Mouse (Mus musculus): ENCODE results near the gene Pacrg. TPM values are rescaled to one million over a fixed set of nuclear protein-coding genes. Genes with fewer than 3 reads are reported as not detected.

The Pacrg gene
- total and polyA plus RNA-seq, 3 experiments = 0.11 TPM; not detected in 2

DNA sequence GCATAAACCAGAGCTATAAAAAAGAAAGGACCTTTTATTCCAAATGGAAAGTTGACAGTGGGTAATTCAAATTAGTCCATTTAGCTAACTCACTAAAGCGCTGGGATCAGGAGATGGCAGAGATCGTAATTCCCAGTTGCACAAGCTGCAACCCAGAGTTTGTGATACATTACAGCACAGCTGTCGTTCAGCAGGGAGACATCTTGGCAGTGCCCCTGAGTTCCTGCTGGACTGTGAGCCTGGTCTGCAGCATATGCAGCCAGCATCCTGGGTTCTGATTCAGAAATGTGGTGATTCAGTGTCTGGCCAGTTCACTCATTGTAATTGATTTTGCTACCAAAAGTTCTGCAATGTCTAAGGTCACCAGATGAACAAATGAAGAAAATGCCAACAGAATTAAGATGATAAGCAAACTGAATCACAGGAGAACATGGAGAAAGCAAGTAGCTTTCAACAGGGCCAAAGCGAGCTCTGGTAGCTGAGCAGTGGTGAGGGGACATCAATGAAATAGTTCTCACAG lies 55.6 kb downstream of the Pacrg start:
- Histone ChIP-seq H3K36me3 (replicated peaks) (no peaks in the 10 kb centered on the region), H3K4me1 (ENCODE audit: insufficient read depth, low read depth, low read length) (no peaks in the 10 kb centered on the region), H3K9me3 (replicated peaks) (no peaks in the 10 kb centered on the region), H3K4me3 (ENCODE audit: low read depth, low read length) (no peak overlapping the region), H3K27me3 (ENCODE audit: insufficient read depth, low read length) (peaks cover 9% of the 10 kb centered on the region)
- DNase-seq (ENCODE audit: low spot score) (no peak), ATAC-seq (ENCODE audit: extremely low read depth, insufficient number of reproducible peaks, low FRiP score, poor library complexity, severe bottlenecking) (no peak)
- TF ChIP-seq GATA1 (IDR thresholded peaks at IDR 0.05; ENCODE audit: borderline replicate concordance, low read length) = no peak
- TF ChIP-seq POLR2AphosphoS5 (IDR thresholded peaks at IDR 0.05; ENCODE audit: insufficient replicate concordance, low read depth, low read length) = no peak
- no peak for TF ChIP-seq CTCF (IDR thresholded peaks at IDR 0.05; ENCODE audit: low read depth, low read length)
- no peak for TF ChIP-seq TAL1 (conservative IDR thresholded peaks at IDR 0.05; ENCODE audit: low read depth, low read length)
- TF ChIP-seq GATA2 (IDR thresholded peaks at IDR 0.05; ENCODE audit: borderline replicate concordance, low read depth, low read length) = no peak

DNA sequence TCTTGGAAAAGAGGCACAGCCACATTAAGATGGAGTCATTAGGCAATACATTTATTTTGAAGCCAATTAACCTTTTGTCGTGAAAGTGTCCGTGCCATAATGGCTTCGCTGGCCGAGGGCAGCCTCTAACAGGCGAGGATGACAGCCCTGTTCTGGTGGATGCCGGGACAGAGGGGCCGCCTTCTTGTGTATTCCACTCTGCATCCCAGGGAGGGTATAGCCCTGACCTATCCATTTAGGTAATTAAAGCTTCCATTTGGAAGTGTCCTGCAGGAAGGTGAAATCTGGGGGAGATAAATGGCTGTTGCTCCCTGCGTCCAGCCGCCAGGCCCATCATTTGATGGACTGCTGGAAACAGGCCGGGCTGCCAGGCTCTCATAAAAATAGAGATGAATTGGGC lies 63.6 kb downstream of the Pacrg start:
- H3K4me3 ChIP-seq (ENCODE audit: low read depth, low read length) = no peak overlapping the region
- H3K27me3 ChIP-seq (ENCODE audit: insufficient read depth, low read length) = peaks cover 9% of the 10 kb centered on the region
- no peaks in the 10 kb centered on the region for H3K9me3 ChIP-seq (replicated peaks)
- no peaks in the 10 kb centered on the region for H3K36me3 ChIP-seq (replicated peaks)
- no peaks in the 10 kb centered on the region for H3K4me1 ChIP-seq (ENCODE audit: insufficient read depth, low read depth, low read length)
- ATAC-seq (ENCODE audit: extremely low read depth, insufficient number of reproducible peaks, low FRiP score, poor library complexity, severe bottlenecking) (no peak), DNase-seq (ENCODE audit: low spot score) (no peak)
- TF ChIP-seq GATA2 (IDR thresholded peaks at IDR 0.05; ENCODE audit: borderline replicate concordance, low read depth, low read length) (no peak), TAL1 (conservative IDR thresholded peaks at IDR 0.05; ENCODE audit: low read depth, low read length) (no peak), POLR2AphosphoS5 (IDR thresholded peaks at IDR 0.05; ENCODE audit: insufficient replicate concordance, low read depth, low read length) (no peak), CTCF (IDR thresholded peaks at IDR 0.05; ENCODE audit: low read depth, low read length) (no peak), GATA1 (IDR thresholded peaks at IDR 0.05; ENCODE audit: borderline replicate concordance, low read length) (no peak)

DNA sequence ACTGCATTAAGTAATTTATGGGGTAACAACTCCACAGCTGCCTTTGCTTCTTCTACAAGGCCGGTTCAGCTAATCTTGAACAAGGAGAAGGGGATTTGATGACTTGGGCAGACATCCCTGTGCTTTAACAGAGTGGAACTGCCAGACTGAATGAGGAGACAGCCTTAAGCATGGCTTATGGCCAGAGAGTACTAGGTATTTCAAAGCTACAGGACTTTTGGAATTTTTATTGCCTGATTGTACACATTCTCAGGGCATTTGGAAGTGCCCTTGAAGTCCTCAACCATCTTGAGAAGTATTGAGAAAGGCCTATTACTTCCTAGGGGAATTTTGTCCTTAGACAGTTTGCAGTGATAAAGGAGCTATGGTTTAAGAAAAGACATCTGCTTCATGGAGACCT lies 65.6 kb downstream of the Pacrg start:
- Histone ChIP-seq H3K4me3 (ENCODE audit: low read depth, low read length) (no peak overlapping the region), H3K36me3 (replicated peaks) (no peaks in the 10 kb centered on the region), H3K9me3 (replicated peaks) (no peaks in the 10 kb centered on the region), H3K4me1 (ENCODE audit: insufficient read depth, low read depth, low read length) (no peaks in the 10 kb centered on the region), H3K27me3 (ENCODE audit: insufficient read depth, low read length) (peaks cover 10% of the 10 kb centered on the region)
- no peak for TF ChIP-seq CTCF (IDR thresholded peaks at IDR 0.05; ENCODE audit: low read depth, low read length)
- TF ChIP-seq TAL1 (conservative IDR thresholded peaks at IDR 0.05; ENCODE audit: low read depth, low read length) = no peak
- TF ChIP-seq GATA2 (IDR thresholded peaks at IDR 0.05; ENCODE audit: borderline replicate concordance, low read depth, low read length) = no peak
- TF ChIP-seq POLR2AphosphoS5 (IDR thresholded peaks at IDR 0.05; ENCODE audit: insufficient replicate concordance, low read depth, low read length) = no peak
- no peak for TF ChIP-seq GATA1 (IDR thresholded peaks at IDR 0.05; ENCODE audit: borderline replicate concordance, low read length)
- ATAC-seq (ENCODE audit: extremely low read depth, insufficient number of reproducible peaks, low FRiP score, poor library complexity, severe bottlenecking) (no peak), DNase-seq (ENCODE audit: low spot score) (no peak)

DNA sequence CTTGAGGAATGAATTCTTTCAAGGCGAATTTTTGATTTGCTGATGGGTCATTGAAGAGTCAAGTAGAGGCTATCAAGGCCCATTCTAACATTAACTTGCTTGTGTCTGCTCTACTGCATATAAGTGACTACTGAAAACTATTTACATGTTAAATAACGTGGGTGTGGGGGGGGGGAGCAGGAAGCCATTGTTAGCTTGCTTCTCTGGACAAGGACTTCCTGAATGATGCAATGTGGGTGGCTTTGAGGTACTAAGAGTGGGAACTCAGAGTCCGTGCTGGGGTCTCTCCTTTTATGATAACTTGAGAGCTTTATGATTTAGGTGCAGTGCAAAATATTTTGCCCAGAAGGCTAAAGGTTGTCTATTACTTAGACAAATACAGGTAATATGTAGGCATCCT lies 67.9 kb downstream of the Pacrg start:
- Histone ChIP-seq H3K4me1 (ENCODE audit: insufficient read depth, low read depth, low read length) (no peaks in the 10 kb centered on the region), H3K9me3 (replicated peaks) (no peaks in the 10 kb centered on the region), H3K27me3 (ENCODE audit: insufficient read depth, low read length) (peaks cover 8% of the 10 kb centered on the region), H3K4me3 (ENCODE audit: low read depth, low read length) (no peak overlapping the region), H3K36me3 (replicated peaks) (no peaks in the 10 kb centered on the region)
- DNase-seq (ENCODE audit: low spot score) (no peak), ATAC-seq (ENCODE audit: extremely low read depth, insufficient number of reproducible peaks, low FRiP score, poor library complexity, severe bottlenecking) (no peak)
- no peak for TF ChIP-seq TAL1 (conservative IDR thresholded peaks at IDR 0.05; ENCODE audit: low read depth, low read length)
- no peak for TF ChIP-seq CTCF (IDR thresholded peaks at IDR 0.05; ENCODE audit: low read depth, low read length)
- no peak for TF ChIP-seq GATA1 (IDR thresholded peaks at IDR 0.05; ENCODE audit: borderline replicate concordance, low read length)
- TF ChIP-seq POLR2AphosphoS5 (IDR thresholded peaks at IDR 0.05; ENCODE audit: insufficient replicate concordance, low read depth, low read length) = no peak
- no peak for TF ChIP-seq GATA2 (IDR thresholded peaks at IDR 0.05; ENCODE audit: borderline replicate concordance, low read depth, low read length)

DNA sequence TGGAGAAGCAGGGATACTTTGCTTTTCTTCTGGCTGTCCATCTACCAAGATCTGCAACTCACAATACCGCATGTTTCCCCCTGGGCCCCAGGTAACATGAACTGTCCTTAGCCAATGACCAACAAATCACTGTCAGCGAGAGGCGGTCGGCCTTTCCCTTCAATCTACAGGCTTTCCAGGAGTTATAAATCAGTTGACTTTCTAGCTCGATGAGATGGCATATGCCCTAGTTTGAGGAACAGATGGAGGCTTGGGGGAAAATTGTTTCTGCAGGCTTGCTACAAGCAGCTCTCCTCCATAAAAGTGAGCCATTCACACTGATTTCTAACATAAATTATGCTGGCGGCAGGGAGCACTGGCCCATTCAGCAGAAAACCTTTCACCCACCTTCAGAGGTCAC lies 70.2 kb downstream of the Pacrg start:
- H3K4me1 ChIP-seq (ENCODE audit: insufficient read depth, low read depth, low read length) = no peaks in the 10 kb centered on the region

DNA sequence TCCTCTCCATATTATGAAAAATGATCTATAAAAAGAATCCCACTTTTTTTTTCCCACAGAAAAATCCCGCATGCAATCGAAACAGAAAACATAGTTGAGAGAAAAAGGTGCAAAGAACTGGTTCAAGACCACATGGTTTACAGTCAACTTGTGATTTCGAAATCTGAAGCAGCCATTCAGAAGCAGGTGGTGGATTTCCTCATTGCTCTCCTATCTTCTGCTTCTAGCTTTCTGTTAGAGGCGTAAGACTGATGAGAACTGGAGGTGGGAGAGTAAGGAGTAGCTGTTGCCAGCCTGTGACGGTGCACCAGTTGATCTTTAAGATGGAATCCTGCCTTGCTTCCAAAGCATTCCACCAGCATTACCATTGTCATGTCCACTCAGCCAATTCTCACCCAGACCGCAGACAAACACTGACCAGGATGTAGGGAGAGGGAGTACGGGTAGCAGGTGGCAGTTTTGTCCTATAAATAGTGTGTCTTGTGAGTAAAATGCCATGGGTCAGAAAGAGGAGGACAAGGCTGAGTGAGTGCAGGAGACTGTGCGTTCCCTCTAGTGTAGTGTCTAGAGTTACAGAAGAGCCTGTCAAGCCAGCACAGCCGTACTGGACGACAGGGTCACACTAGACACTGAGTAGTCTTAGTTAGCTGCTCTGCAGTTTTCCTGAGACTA lies 73.2 kb downstream of the Pacrg start:
- DNase-seq (ENCODE audit: low spot score) (no peak), ATAC-seq (ENCODE audit: extremely low read depth, insufficient number of reproducible peaks, low FRiP score, poor library complexity, severe bottlenecking) (no peak)
- Histone ChIP-seq H3K36me3 (replicated peaks) (no peaks in the 10 kb centered on the region), H3K4me3 (ENCODE audit: low read depth, low read length) (no peak overlapping the region), H3K9me3 (replicated peaks) (no peaks in the 10 kb centered on the region), H3K4me1 (ENCODE audit: insufficient read depth, low read depth, low read length) (no peaks in the 10 kb centered on the region), H3K27me3 (ENCODE audit: insufficient read depth, low read length) (peaks cover 16% of the 10 kb centered on the region)
- TF ChIP-seq POLR2AphosphoS5 (IDR thresholded peaks at IDR 0.05; ENCODE audit: insufficient replicate concordance, low read depth, low read length) = no peak
- no peak for TF ChIP-seq TAL1 (conservative IDR thresholded peaks at IDR 0.05; ENCODE audit: low read depth, low read length)
- TF ChIP-seq GATA1 (IDR thresholded peaks at IDR 0.05; ENCODE audit: borderline replicate concordance, low read length) = no peak
- no peak for TF ChIP-seq GATA2 (IDR thresholded peaks at IDR 0.05; ENCODE audit: borderline replicate concordance, low read depth, low read length)
- no peak for TF ChIP-seq CTCF (IDR thresholded peaks at IDR 0.05; ENCODE audit: low read depth, low read length)

More for the DNA sequence above, 70.2 kb downstream of the Pacrg start:
- peaks cover 14% of the 10 kb centered on the region for H3K27me3 ChIP-seq (ENCODE audit: insufficient read depth, low read length)
- no peaks in the 10 kb centered on the region for H3K36me3 ChIP-seq (replicated peaks)
- TF ChIP-seq GATA1 (IDR thresholded peaks at IDR 0.05; ENCODE audit: borderline replicate concordance, low read length) = no peak
- no peak for ATAC-seq (ENCODE audit: extremely low read depth, insufficient number of reproducible peaks, low FRiP score, poor library complexity, severe bottlenecking)
- no peak for DNase-seq (ENCODE audit: low spot score)
- H3K4me3 ChIP-seq (ENCODE audit: low read depth, low read length) = no peak overlapping the region
- no peaks in the 10 kb centered on the region for H3K9me3 ChIP-seq (replicated peaks)

Measured in G1E (cell line).